Mouse (Mus musculus) liver, embryonic 11.5 days (tissue): ENCODE measurements at regions not wholly inside any gene's neighbourhood (a gene's known extent, or its start where the extent isn't known, plus 50 kb on each side); places are given as distances from the start of the nearest gene placed in this dataset.
"Not testable (repeated sequence)": the region's sequence is repeated elsewhere in the genome, so short reads cannot be mapped to it uniquely, and the experiment has no call there.

Experiments used
- ATAC-seq: fragments of 200-750 bp; cut with Nextera tagmentation; replicated peaks from 2 replicates; pipeline ENCODE4 v1.8.0; 2017; ENCODE audit warnings: moderate number of reproducible peaks, mild to moderate bottlenecking, moderate TSS enrichment, moderate library complexity; ENCODE audit not compliant: low FRiP score
- DNase-seq: peaks from one replicate; pipeline ENCODE4 v3.0.0-alpha.2; 2017; ENCODE audit warnings: low spot score
- H3K27ac ChIP-seq: fragments of 300-500 bp; sonication (generic); 2 replicates; pipeline ENCODE4 v1.5.1; 2014; ENCODE audit warnings: mild to moderate bottlenecking, low read depth, low read length, control low read depth
- H3K27me3 ChIP-seq: fragments of 300-500 bp; sonication (generic); replicated peaks from 2 replicates; pipeline ENCODE4 v1.6.1; 2014; ENCODE audit warnings: low read length, mixed read lengths; ENCODE audit not compliant: control insufficient read depth, insufficient read depth
- H3K36me3 ChIP-seq: fragments of 300-500 bp; sonication (generic); 2 replicates; pipeline ENCODE4 v1.6.1; 2014; ENCODE audit warnings: mild to moderate bottlenecking, low read length, moderate library complexity, mixed read lengths; ENCODE audit not compliant: control insufficient read depth, insufficient read depth
- H3K4me1 ChIP-seq: fragments of 300-500 bp; sonication (generic); replicated peaks from 2 replicates; pipeline ENCODE4 v1.6.1; 2014; ENCODE audit warnings: low read length, mixed read lengths; ENCODE audit not compliant: control insufficient read depth, insufficient read depth
- H3K4me2 ChIP-seq: fragments of 300-500 bp; sonication (generic); 2 replicates; pipeline ENCODE4 v1.6.1; 2014; ENCODE audit warnings: mild to moderate bottlenecking, control low read depth, moderate library complexity
- H3K4me3 ChIP-seq: fragments of 300-500 bp; sonication (generic); 2 replicates; pipeline ENCODE4 v1.5.1; 2014; ENCODE audit warnings: low read depth, low read length, control low read depth
- H3K9ac ChIP-seq: fragments of 300-500 bp; sonication (generic); 2 replicates; pipeline ENCODE4 v1.6.1; 2014; ENCODE audit warnings: low read depth, low read length, control low read depth
- H3K9me3 ChIP-seq: fragments of 300-500 bp; sonication (generic); 2 replicates; pipeline ENCODE4 v1.6.1; 2016; ENCODE audit warnings: low read length, inconsistent platforms, mixed read lengths; ENCODE audit not compliant: control insufficient read depth
- WGBS: fragments of 180-500 bp; shearing (Covaris S2); extraction: QIAGEN DNeasy Blood & Tissue Kit; methylation state at CpG from one replicate; pipeline ENCODE4 v1.1.7; 2014; 5-methylcytosine and 5-hydroxymethylcytosine counted together

- ATAC-seq (no peak), DNase-seq (no peak)
- Histone ChIP-seq H3K27me3 (no peaks in the 10 kb centered on the region), H3K4me1 (no peaks in the 10 kb centered on the region), H3K4me3 (no peak overlapping the region), H3K27ac (no peak overlapping the region), H3K36me3 (no peaks in the 10 kb centered on the region), H3K9me3 (no peaks in the 10 kb centered on the region), H3K4me2 (no peak overlapping the region), H3K9ac (no peak overlapping the region)
- 63% methylated on average over 9 of the region's 9 CpGs for WGBS
Measured at GRCm38 (mm10) chr2:146723172-146723571, 132.5 kb upstream of the Kiz start.

GRCm38 (mm10) chr2:146723671-146724070, 132.0 kb upstream of the Kiz start:
- no peak for ATAC-seq
- Histone ChIP-seq H3K4me2 (no peak overlapping the region), H3K9me3 (no peaks in the 10 kb centered on the region), H3K27me3 (no peaks in the 10 kb centered on the region), H3K36me3 (no peaks in the 10 kb centered on the region), H3K4me3 (no peak overlapping the region), H3K27ac (no peak overlapping the region), H3K4me1 (no peaks in the 10 kb centered on the region), H3K9ac (no peak overlapping the region)
- no peak for DNase-seq
- WGBS, result 87% methylated on average over 4 of the region's 4 CpGs

GRCm38 (mm10) chr2:146724142-146724679, 131.5 kb upstream of the Kiz start:
- no peaks in the 10 kb centered on the region for H3K4me1 ChIP-seq
- no peak overlapping the region for H3K4me2 ChIP-seq
- ATAC-seq (no peak), DNase-seq (no peak)
- no peaks in the 10 kb centered on the region for H3K36me3 ChIP-seq
- H3K9me3 ChIP-seq, result no peaks in the 10 kb centered on the region
- H3K27ac ChIP-seq, result no peak overlapping the region
- H3K9ac ChIP-seq, result no peak overlapping the region
- no peak overlapping the region for H3K4me3 ChIP-seq
- 58% methylated on average over 10 of the region's 10 CpGs for WGBS
- H3K27me3 ChIP-seq, result no peaks in the 10 kb centered on the region

GRCm38 (mm10) chr2:146724924-146725555, 130.6 kb upstream of the Kiz start:
- H3K4me3 ChIP-seq, result no peak overlapping the region
- no peaks in the 10 kb centered on the region for H3K36me3 ChIP-seq
- H3K27me3 ChIP-seq, result no peaks in the 10 kb centered on the region
- WGBS, result 51% methylated on average over 9 of the region's 9 CpGs
- no peak overlapping the region for H3K9ac ChIP-seq
- no peak overlapping the region for H3K4me2 ChIP-seq
- no peaks in the 10 kb centered on the region for H3K4me1 ChIP-seq
- no peaks in the 10 kb centered on the region for H3K9me3 ChIP-seq
- no peak for DNase-seq
- ATAC-seq, result no peak
- no peak overlapping the region for H3K27ac ChIP-seq

- Histone ChIP-seq H3K9me3 (no peaks in the 10 kb centered on the region), H3K36me3 (no peaks in the 10 kb centered on the region), H3K4me2 (no peak overlapping the region), H3K4me1 (no peaks in the 10 kb centered on the region), H3K27me3 (no peaks in the 10 kb centered on the region), H3K9ac (no peak overlapping the region), H3K4me3 (no peak overlapping the region), H3K27ac (no peak overlapping the region)
- DNase-seq, result no peak
- ATAC-seq, result no peak
Measured at GRCm38 (mm10) chr2:146728693-146729092, 127.0 kb upstream of the Kiz start.

GRCm38 (mm10) chr2:146731081-146731480, 124.6 kb upstream of the Kiz start:
- no peak for DNase-seq
- no peaks in the 10 kb centered on the region for H3K4me1 ChIP-seq
- no peaks in the 10 kb centered on the region for H3K36me3 ChIP-seq
- H3K9me3 ChIP-seq, result no peaks in the 10 kb centered on the region
- 86% methylated on average over 3 of the region's 3 CpGs for WGBS
- H3K4me3 ChIP-seq, result no peak overlapping the region
- H3K27me3 ChIP-seq, result no peaks in the 10 kb centered on the region
- no peak overlapping the region for H3K4me2 ChIP-seq
- no peak overlapping the region for H3K27ac ChIP-seq
- ATAC-seq, result no peak
- no peak overlapping the region for H3K9ac ChIP-seq

GRCm38 (mm10) chr2:146732891-146733290, 122.8 kb upstream of the Kiz start:
- not testable (repeated sequence) for H3K27me3 ChIP-seq
- 40% methylated on average over 2 of the region's 2 CpGs for WGBS

GRCm38 (mm10) chr2:146744396-146744795, 111.3 kb upstream of the Kiz start:
- Histone ChIP-seq H3K4me1 (no peaks in the 10 kb centered on the region), H3K9ac (no peak overlapping the region), H3K9me3 (no peaks in the 10 kb centered on the region), H3K27ac (no peak overlapping the region), H3K36me3 (no peaks in the 10 kb centered on the region), H3K4me2 (no peak overlapping the region), H3K27me3 (no peaks in the 10 kb centered on the region), H3K4me3 (no peak overlapping the region)
- WGBS, result 88% methylated on average over 2 of the region's 2 CpGs
- ATAC-seq, result no peak
- no peak for DNase-seq

More at GRCm38 (mm10) chr2:146732891-146733290, 122.8 kb upstream of the Kiz start:
- H3K4me1 ChIP-seq, H3K4me2 ChIP-seq, H3K36me3 ChIP-seq, H3K9ac ChIP-seq, DNase-seq, H3K27ac ChIP-seq, H3K4me3 ChIP-seq, H3K9me3 ChIP-seq, ATAC-seq: not testable (repeated sequence)

GRCm38 (mm10) chr2:146745012-146745682, 110.5 kb upstream of the Kiz start:
- ATAC-seq (no peak), DNase-seq (no peak)
- no peak overlapping the region for H3K4me3 ChIP-seq
- no peaks in the 10 kb centered on the region for H3K9me3 ChIP-seq
- no peaks in the 10 kb centered on the region for H3K36me3 ChIP-seq
- no peak overlapping the region for H3K4me2 ChIP-seq
- H3K9ac ChIP-seq, result no peak overlapping the region
- H3K27ac ChIP-seq, result no peak overlapping the region
- WGBS, result 77% methylated on average over 18 of the region's 18 CpGs
- no peaks in the 10 kb centered on the region for H3K27me3 ChIP-seq
- H3K4me1 ChIP-seq, result no peaks in the 10 kb centered on the region
